Comparison of ENCODE assay signal across 9 mouse cellular contexts in genomic region chr15:94252962-94253712, GRCm38 (mm10).
DNase-seq lines count a peak whose midpoint lies in the region; ATAC-seq and TF ChIP-seq lines count a peak whose summit lies in the region.
"Had no signal": no experiment of that assay in that cellular context is flagged by ENCODE, and none has a peak within 500 bp of the region (broad histone marks: within the 10 kb centered on the region; RNA-seq: fewer than 3 reads in every experiment).

No protein-coding gene starts in this region.

- no peak overlapping the region for H3K4me2 ChIP-seq in heart, embryonic 11.5 days
- H3K4me2 ChIP-seq in intestine, embryonic 16.5 days (ENCODE audit: low read depth, low read length): no peak overlapping the region
- H3K4me2 ChIP-seq: midbrain, embryonic 12.5 days had no signal

- H3K27ac ChIP-seq in heart, adult 2 months: no peak overlapping the region
- H3K27ac ChIP-seq in heart, embryonic 11.5 days (ENCODE audit: low read depth, low read length): no peak overlapping the region
- peak overlapping the region; percentile 58 for H3K27ac ChIP-seq in intestine, embryonic 16.5 days (ENCODE audit: low read length)
- H3K27ac ChIP-seq: midbrain, embryonic 12.5 days had no signal

- H3K36me3 ChIP-seq in heart, adult 2 months (ENCODE audit: control insufficient read depth, insufficient read depth, low read length): no peaks in the 10 kb centered on the region
- no peaks in the 10 kb centered on the region for H3K36me3 ChIP-seq in heart, embryonic 11.5 days (ENCODE audit: control insufficient read depth, insufficient read depth, low read length)
- H3K36me3 ChIP-seq in intestine, embryonic 16.5 days (ENCODE audit: control insufficient read depth, insufficient read depth, low read length): no peaks in the 10 kb centered on the region
- H3K36me3 ChIP-seq: midbrain, embryonic 12.5 days had no signal

- H3K27me3 ChIP-seq in heart, adult 2 months (ENCODE audit: control insufficient read depth, insufficient read depth, low read length): no peaks in the 10 kb centered on the region
- H3K27me3 ChIP-seq in heart, embryonic 11.5 days (ENCODE audit: control insufficient read depth, insufficient read depth, low read length): no peaks in the 10 kb centered on the region
- no peaks in the 10 kb centered on the region for H3K27me3 ChIP-seq in intestine, embryonic 16.5 days (replicated peaks; ENCODE audit: control insufficient read depth, insufficient read depth, low read length)
- H3K27me3 ChIP-seq: midbrain, embryonic 12.5 days had no signal

- intact Hi-C loops in heart, adult 2 months (cut with DNase I): loop anchor here (5.0 kb wide), 1 partner anchor 36 kb away; no protein-coding TSS in a partner anchor

- peak; percentile 52 for TF ChIP-seq CTCF in heart, adult 2 months (IDR thresholded peaks at IDR 0.05)

- no peak overlapping the region for H3K9ac ChIP-seq in heart, adult 2 months (ENCODE audit: low read depth, low read length)
- H3K9ac ChIP-seq in heart, embryonic 11.5 days (ENCODE audit: low read depth, low read length): no peak overlapping the region
- no peak overlapping the region for H3K9ac ChIP-seq in intestine, embryonic 16.5 days (ENCODE audit: low read depth, low read length)
- H3K9ac ChIP-seq: midbrain, embryonic 12.5 days had no signal

- H3K9me3 ChIP-seq in heart, embryonic 11.5 days (replicated peaks; ENCODE audit: control insufficient read depth, low read length): no peaks in the 10 kb centered on the region
- H3K9me3 ChIP-seq in intestine, embryonic 16.5 days (ENCODE audit: control insufficient read depth, low read length): no peaks in the 10 kb centered on the region
- H3K9me3 ChIP-seq: midbrain, embryonic 12.5 days had no signal

- peaks cover 4% of the 10 kb centered on the region for H3K4me1 ChIP-seq in heart, adult 2 months (ENCODE audit: control insufficient read depth, insufficient read depth, low read length)
- peaks cover 14% of the 10 kb centered on the region for H3K4me1 ChIP-seq in heart, embryonic 11.5 days (ENCODE audit: control insufficient read depth, insufficient read depth, low read length)
- H3K4me1 ChIP-seq in intestine, embryonic 16.5 days (ENCODE audit: control insufficient read depth, insufficient read depth, low read length): peaks cover 7% of the 10 kb centered on the region
- H3K4me1 ChIP-seq: midbrain, embryonic 12.5 days had no signal

- TF ChIP-seq POLR2A in heart, adult 2 months (IDR thresholded peaks at IDR 0.05; ENCODE audit: insufficient read depth, low read depth, low read length): no peak

- H3K4me3 ChIP-seq in heart, adult 2 months: no peak overlapping the region
- H3K4me3 ChIP-seq in heart, embryonic 11.5 days (ENCODE audit: low read depth, low read length): no peak overlapping the region
- no peak overlapping the region for H3K4me3 ChIP-seq in intestine, embryonic 16.5 days (ENCODE audit: low read length)
- H3K4me3 ChIP-seq: midbrain, embryonic 12.5 days had no signal

- H3K79me2 ChIP-seq in heart, adult 2 months (replicated peaks; ENCODE audit: control insufficient read depth, insufficient read depth, low read length): no peaks in the 10 kb centered on the region

- no peak for ATAC-seq in heart, embryonic 11.5 days (replicated peaks; ENCODE audit: insufficient number of reproducible peaks, low FRiP score, low TSS enrichment)
- ATAC-seq in intestine, embryonic 16.5 days: peak; percentile 40

- TF ChIP-seq EP300 in heart, adult 2 months (IDR thresholded peaks at IDR 0.05; ENCODE audit: insufficient read depth, low read depth, low read length): no peak

- 55% methylated on average over 13 of the region's 13 CpGs for WGBS in heart, adult 2 months
- 49% methylated on average over 13 of the region's 13 CpGs for WGBS in heart, embryonic 11.5 days (ENCODE audit: insufficient replicate concordance)
- WGBS in intestine, embryonic 16.5 days: 50% methylated on average over 13 of the region's 13 CpGs

- DNase-seq in heart, adult 2 months: no peak
- DNase-seq in retina, embryonic 14.5 days (ENCODE audit: low spot score): peak; percentile 34
- no peak for DNase-seq in retina, postnatal 1 day
- peak; percentile 41 for DNase-seq in thymus, postnatal 14 days
- DNase-seq in B cell, adult 2 months: no peak
- DNase-seq in cerebellum, adult 9-11 months: no peak

Comparison
In these comparisons a context has a peak if more than half of its experiments do, and no peak if none do; other contexts are left out.
1. DNase-seq: peak in retina, embryonic 14.5 days (single experiment) and thymus, postnatal 14 days (single experiment); none in heart, adult 2 months (0 of 2), retina, postnatal 1 day (single experiment), B cell, adult 2 months (0 of 2) and cerebellum, adult 9-11 months (single experiment).